17 mouse cellular contexts compared by ENCODE assay signal in genomic region chr3:139933039-139933438, GRCm38 (mm10).
DNase-seq lines count a peak whose midpoint lies in the region; ATAC-seq and TF ChIP-seq lines count a peak whose summit lies in the region.
"Had no signal": no experiment of that assay in that cellular context is flagged by ENCODE, and none has a peak within 500 bp of the region (broad histone marks: within the 10 kb centered on the region; RNA-seq: fewer than 3 reads in every experiment).

No protein-coding gene starts in this region.

- H3K27ac ChIP-seq in hindbrain, postnatal 0 days = peak overlapping the region; percentile 8; the same call in 1 of the 2 replicates
- no peak overlapping the region for H3K27ac ChIP-seq in hindbrain, embryonic 13.5 days
- H3K27ac ChIP-seq: embryonic facial prominence, embryonic 10.5 days; heart, embryonic 15.5 days; kidney, embryonic 15.5 days; limb, embryonic 12.5 days; liver, embryonic 15.5 days; midbrain, embryonic 12.5 days had no signal

- no peaks in the 10 kb centered on the region for H3K36me3 ChIP-seq in hindbrain, postnatal 0 days (ENCODE audit: insufficient read depth, low read length)
- H3K36me3 ChIP-seq in hindbrain, embryonic 13.5 days = no peaks in the 10 kb centered on the region
- H3K36me3 ChIP-seq: embryonic facial prominence, embryonic 10.5 days; heart, embryonic 15.5 days; kidney, embryonic 15.5 days; limb, embryonic 12.5 days; liver, embryonic 15.5 days; midbrain, embryonic 12.5 days had no signal

- no peaks in the 10 kb centered on the region for H3K4me1 ChIP-seq in hindbrain, postnatal 0 days (ENCODE audit: insufficient read depth, low read length)
- H3K4me1 ChIP-seq in hindbrain, embryonic 13.5 days (replicated peaks) = no peaks in the 10 kb centered on the region
- H3K4me1 ChIP-seq: embryonic facial prominence, embryonic 10.5 days; heart, embryonic 15.5 days; kidney, embryonic 15.5 days; limb, embryonic 12.5 days; liver, embryonic 15.5 days; midbrain, embryonic 12.5 days had no signal

- no peak overlapping the region for H3K4me2 ChIP-seq in hindbrain, postnatal 0 days (ENCODE audit: low read depth, low read length)
- H3K4me2 ChIP-seq in hindbrain, embryonic 13.5 days = no peak overlapping the region
- H3K4me2 ChIP-seq: heart, embryonic 15.5 days; kidney, embryonic 15.5 days; limb, embryonic 12.5 days; liver, embryonic 15.5 days; midbrain, embryonic 12.5 days had no signal

- H3K9ac ChIP-seq in hindbrain, postnatal 0 days (replicated peaks; ENCODE audit: low read length) = no peak overlapping the region
- no peak overlapping the region for H3K9ac ChIP-seq in hindbrain, embryonic 13.5 days
- H3K9ac ChIP-seq: heart, embryonic 15.5 days; kidney, embryonic 15.5 days; limb, embryonic 12.5 days; liver, embryonic 15.5 days; midbrain, embryonic 12.5 days had no signal

- ATAC-seq in hindbrain, postnatal 0 days = peak; percentile 76; the same call in 1 of the 2 replicates
- no peak for ATAC-seq in hindbrain, embryonic 13.5 days (ENCODE audit: low FRiP score)

- H3K4me3 ChIP-seq in hindbrain, postnatal 0 days (ENCODE audit: low read length) = no peak overlapping the region
- H3K4me3 ChIP-seq in hindbrain, embryonic 13.5 days = no peak overlapping the region
- H3K4me3 ChIP-seq: embryonic facial prominence, embryonic 10.5 days; erythroblast, embryonic 14.5 days; heart, embryonic 15.5 days; kidney, embryonic 15.5 days; limb, embryonic 12.5 days; liver, embryonic 15.5 days; midbrain, embryonic 12.5 days had no signal

- no peaks in the 10 kb centered on the region for H3K9me3 ChIP-seq in hindbrain, postnatal 0 days (ENCODE audit: low read length)
- H3K9me3 ChIP-seq in hindbrain, embryonic 13.5 days = no peaks in the 10 kb centered on the region
- H3K9me3 ChIP-seq: embryonic facial prominence, embryonic 10.5 days; heart, embryonic 15.5 days; kidney, embryonic 15.5 days; limb, embryonic 12.5 days; liver, embryonic 15.5 days; midbrain, embryonic 12.5 days had no signal

- no peaks in the 10 kb centered on the region for H3K27me3 ChIP-seq in hindbrain, postnatal 0 days (ENCODE audit: insufficient read depth, low read length)
- no peaks in the 10 kb centered on the region for H3K27me3 ChIP-seq in hindbrain, embryonic 13.5 days
- H3K27me3 ChIP-seq: heart, embryonic 15.5 days; kidney, embryonic 15.5 days; limb, embryonic 12.5 days; liver, embryonic 15.5 days; midbrain, embryonic 12.5 days had no signal

- TF ChIP-seq CTCF in hindbrain, postnatal 0 days (IDR thresholded peaks at IDR 0.05; ENCODE audit: low read depth) = no peak

- 14% methylated on average over 4 of the region's 4 CpGs for WGBS in hindbrain, postnatal 0 days
- WGBS in hindbrain, embryonic 13.5 days = 14% methylated on average over 4 of the region's 4 CpGs

- peak; percentile 72 for DNase-seq in hindbrain, postnatal 0 days (ENCODE audit: low spot score)
- DNase-seq in cerebellum, adult 11-12 months = peak; percentile 35
- peak; percentile 63 to 72 for DNase-seq in cerebellum, postnatal 25 days
- DNase-seq in retina, embryonic 14.5 days (ENCODE audit: low spot score) = peak; percentile 58
- DNase-seq in lung, postnatal 4 days = no peak
- DNase-seq in thymus, postnatal 10 days (ENCODE audit: low spot score in 2 of 2) = no peak
- DNase-seq: adrenal gland, adult 8-10 months; heart, adult 11 months; right cerebral cortex, postnatal 14 days had no signal

Comparison
In these comparisons a context has a peak if more than half of its experiments do, and no peak if none do; other contexts are left out.
1. DNase-seq: peak in hindbrain, postnatal 0 days (single experiment), cerebellum, adult 11-12 months (single experiment), cerebellum, postnatal 25 days (2 of 2) and retina, embryonic 14.5 days (single experiment); none in lung, postnatal 4 days (0 of 2) and thymus, postnatal 10 days (0 of 2).